Mouse (Mus musculus): Measurements from ENCODE around the gene Baz2a. TPM values are rescaled to one million over a fixed set of nuclear protein-coding genes. Genes with fewer than 3 reads are reported as not detected.
"Not testable (repeated sequence)": the region's sequence is repeated elsewhere in the genome, so short reads cannot be mapped to it uniquely, and the experiment has no call there.

The Baz2a gene
- polyA plus RNA-seq, 1 experiment from 2014 or later: 17.2 TPM

DNA sequence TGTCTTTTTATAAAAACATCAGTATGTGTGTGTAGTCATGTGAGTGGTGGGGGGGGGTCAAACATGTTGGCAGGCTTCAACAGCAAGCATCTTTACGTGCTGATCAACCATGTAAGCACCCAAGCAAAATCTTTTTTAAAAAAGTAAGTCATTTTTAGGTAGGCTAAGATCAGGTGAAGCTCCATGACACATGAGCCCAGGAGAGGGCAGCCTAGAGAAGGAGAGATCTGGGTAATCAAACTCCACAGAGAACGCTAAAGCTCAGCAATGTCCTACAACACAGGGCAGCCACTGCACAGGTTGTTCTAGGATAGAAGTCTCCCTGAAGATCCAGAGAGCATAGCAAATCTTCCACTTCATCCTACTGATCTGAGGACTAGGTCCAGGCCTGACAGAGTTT lies 50.8 kb downstream of the Baz2a start:
- Histone ChIP-seq H3K27ac (replicated peaks in 1 of 2; ENCODE audit: control insufficient read depth in 1 of 2, insufficient read depth in 1 of 2, low read depth in 2 of 2, low read length in 2 of 2) (no peak overlapping the region), H3K27me3 (ENCODE audit: control insufficient read depth, insufficient read depth, low read length) (no peaks in the 10 kb centered on the region), H3K9me3 (ENCODE audit: control insufficient read depth, low read length) (no peaks in the 10 kb centered on the region), H3K9ac (ENCODE audit: low read length) (no peak overlapping the region), H3K4me3 (ENCODE audit: control insufficient read depth in 1 of 2, insufficient read depth in 1 of 2, low read depth in 1 of 2, low read length in 2 of 2) (no peak overlapping the region), H3K36me3 (ENCODE audit: control insufficient read depth, insufficient read depth, low read length) (peaks cover 83% of the 10 kb centered on the region), H3K4me2 (ENCODE audit: low read length) (no peak overlapping the region), H3K4me1 (ENCODE audit: control insufficient read depth in 2 of 2, insufficient read depth in 2 of 2, low read length in 2 of 2) (no peaks in the 10 kb centered on the region)
- no peak for ATAC-seq (ENCODE audit: insufficient number of reproducible peaks, insufficient read depth, low FRiP score, low read depth)
- 60% methylated on average over 2 of the region's 2 CpGs for WGBS

DNA sequence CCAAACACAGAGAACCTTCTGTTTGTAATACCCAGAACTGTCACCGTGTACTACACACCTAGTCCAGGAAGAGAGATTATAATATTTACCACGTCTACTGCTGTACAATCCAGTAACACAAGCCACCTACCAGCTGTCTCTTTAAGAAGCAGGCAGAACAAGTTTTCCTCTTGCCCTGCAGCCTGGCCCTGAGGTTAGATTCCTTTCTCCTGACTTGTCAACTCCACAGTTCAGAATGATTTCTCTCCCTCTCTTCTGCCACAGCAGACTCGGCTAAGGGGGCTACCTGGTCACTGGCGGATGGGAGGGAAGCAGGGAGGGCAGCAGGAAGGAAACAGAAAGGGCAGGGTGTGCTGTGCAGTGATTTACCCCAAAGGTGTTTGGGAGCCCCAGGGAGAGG lies 52.3 kb downstream of the Baz2a start:
- WGBS: 71% methylated on average over 4 of the region's 4 CpGs
- no peak for ATAC-seq (ENCODE audit: insufficient number of reproducible peaks, insufficient read depth, low FRiP score, low read depth)

DNA sequence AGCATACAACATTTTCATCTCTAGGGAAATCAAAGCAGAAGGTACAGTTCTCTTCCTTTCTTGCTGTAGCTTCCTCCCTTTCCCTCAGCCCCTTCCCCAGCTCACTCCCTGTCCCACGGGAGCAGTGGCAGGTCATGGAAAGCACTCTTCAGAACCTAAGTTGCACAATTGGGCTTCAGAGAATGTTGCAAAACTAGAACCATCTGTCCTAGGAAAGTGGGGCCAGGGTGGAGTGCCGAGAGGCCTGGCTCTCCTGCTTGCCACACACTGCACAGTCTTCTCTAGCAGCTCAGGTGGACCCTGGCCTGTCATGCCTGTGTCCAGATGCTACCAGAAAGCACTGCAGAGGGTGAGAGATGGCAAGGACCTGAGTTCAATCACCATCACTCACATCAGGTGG lies 53.6 kb downstream of the Baz2a start:
- no peak overlapping the region for H3K27ac ChIP-seq (replicated peaks in 1 of 2; ENCODE audit: control insufficient read depth in 1 of 2, insufficient read depth in 1 of 2, low read depth in 2 of 2, low read length in 2 of 2)
- no peak overlapping the region for H3K9ac ChIP-seq (ENCODE audit: low read length)
- peaks cover 69% of the 10 kb centered on the region for H3K36me3 ChIP-seq (ENCODE audit: control insufficient read depth, insufficient read depth, low read length)
- no peak overlapping the region for H3K4me2 ChIP-seq (ENCODE audit: low read length)
- 77% methylated on average over 2 of the region's 2 CpGs for WGBS
- no peak for ATAC-seq (ENCODE audit: insufficient number of reproducible peaks, insufficient read depth, low FRiP score, low read depth)
- peaks cover 5% of the 10 kb centered on the region in 2 experiments for H3K4me1 ChIP-seq (ENCODE audit: control insufficient read depth in 2 of 2, insufficient read depth in 2 of 2, low read length in 2 of 2)
- no peaks in the 10 kb centered on the region for H3K9me3 ChIP-seq (ENCODE audit: control insufficient read depth, low read length)
- H3K4me3 ChIP-seq (ENCODE audit: control insufficient read depth in 1 of 2, insufficient read depth in 1 of 2, low read depth in 1 of 2, low read length in 2 of 2): no peak overlapping the region
- H3K27me3 ChIP-seq (ENCODE audit: control insufficient read depth, insufficient read depth, low read length): no peaks in the 10 kb centered on the region

More for the DNA sequence above, 52.3 kb downstream of the Baz2a start:
- Histone ChIP-seq H3K4me1 (ENCODE audit: control insufficient read depth in 2 of 2, insufficient read depth in 2 of 2, low read length in 2 of 2) (no peaks in the 10 kb centered on the region), H3K27ac (replicated peaks in 1 of 2; ENCODE audit: control insufficient read depth in 1 of 2, insufficient read depth in 1 of 2, low read depth in 2 of 2, low read length in 2 of 2) (no peak overlapping the region), H3K4me2 (ENCODE audit: low read length) (no peak overlapping the region), H3K27me3 (ENCODE audit: control insufficient read depth, insufficient read depth, low read length) (no peaks in the 10 kb centered on the region), H3K9me3 (ENCODE audit: control insufficient read depth, low read length) (no peaks in the 10 kb centered on the region), H3K36me3 (ENCODE audit: control insufficient read depth, insufficient read depth, low read length) (peaks cover 77% of the 10 kb centered on the region), H3K9ac (ENCODE audit: low read length) (no peak overlapping the region), H3K4me3 (ENCODE audit: control insufficient read depth in 1 of 2, insufficient read depth in 1 of 2, low read depth in 1 of 2, low read length in 2 of 2) (no peak overlapping the region)

DNA sequence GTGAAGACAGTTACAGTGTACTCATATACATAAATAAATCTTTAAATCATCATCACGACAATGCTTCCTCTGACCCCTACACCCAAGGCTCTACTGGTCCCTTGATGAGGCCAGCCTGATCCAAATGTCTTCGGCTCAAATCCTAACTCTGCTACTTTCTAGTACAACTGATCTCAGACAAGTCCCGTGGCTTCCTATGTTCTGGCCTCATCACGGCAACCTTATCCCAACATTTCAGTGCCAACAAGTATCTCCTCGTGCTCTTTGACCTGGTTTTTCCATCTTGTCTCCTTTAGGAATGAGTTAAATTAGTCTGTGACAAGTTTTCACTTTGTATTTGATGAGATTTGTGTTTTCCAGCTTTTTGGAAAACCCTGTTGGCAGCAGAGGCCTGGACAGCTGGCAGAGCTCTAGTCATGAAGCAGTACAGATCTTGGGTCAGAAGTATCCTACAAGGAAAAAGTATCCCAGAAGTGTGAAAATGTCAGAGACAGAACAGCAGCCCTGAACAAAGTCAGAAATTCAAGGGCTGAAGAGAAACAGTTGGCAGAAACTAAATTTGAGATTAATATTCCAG lies 57.5 kb downstream of the Baz2a start:
- Histone ChIP-seq H3K27me3 (ENCODE audit: control insufficient read depth, insufficient read depth, low read length) (no peaks in the 10 kb centered on the region), H3K36me3 (ENCODE audit: control insufficient read depth, insufficient read depth, low read length) (peaks cover 43% of the 10 kb centered on the region), H3K4me2 (ENCODE audit: low read length) (peak overlapping the region; percentile 39), H3K4me1 (ENCODE audit: control insufficient read depth in 2 of 2, insufficient read depth in 2 of 2, low read length in 2 of 2) (peaks cover 12 to 27% of the 10 kb centered on the region in 2 experiments), H3K9ac (ENCODE audit: low read length) (peak overlapping the region; percentile 59; the same call in 1 of the 2 replicates), H3K9me3 (ENCODE audit: control insufficient read depth, low read length) (no peaks in the 10 kb centered on the region), H3K27ac (replicated peaks in 1 of 2; ENCODE audit: control insufficient read depth in 1 of 2, insufficient read depth in 1 of 2, low read depth in 2 of 2, low read length in 2 of 2) (peak overlapping the region; percentile 81 to 90; a peak in 3 of 4 replicates), H3K4me3 (ENCODE audit: control insufficient read depth in 1 of 2, insufficient read depth in 1 of 2, low read depth in 1 of 2, low read length in 2 of 2) (no peak overlapping the region)
- WGBS: 80% methylated on average over 5 of the region's 5 CpGs
- ATAC-seq (ENCODE audit: insufficient number of reproducible peaks, insufficient read depth, low FRiP score, low read depth): no peak

DNA sequence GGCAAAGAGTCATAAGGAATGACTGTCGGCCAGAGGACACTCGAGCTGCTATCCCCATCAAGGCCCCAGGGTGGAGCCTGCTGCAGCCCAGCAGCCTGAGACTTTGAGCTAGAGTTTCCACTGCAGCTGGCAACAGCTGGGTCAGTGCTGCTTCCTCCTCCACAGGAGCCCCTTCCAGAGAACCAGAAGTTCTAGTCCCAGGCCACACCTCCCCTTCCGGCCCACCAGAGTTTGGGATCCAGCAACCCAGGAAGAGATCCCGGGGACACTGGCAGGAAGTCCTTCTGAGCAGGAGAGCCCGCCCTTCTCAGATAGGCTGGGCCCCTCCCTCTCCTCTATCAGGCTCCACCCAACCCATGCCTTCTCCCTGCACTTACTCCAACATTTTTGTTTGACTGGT lies 58.2 kb downstream of the Baz2a start:
- peak overlapping the region; percentile 81 to 90 for H3K27ac ChIP-seq (replicated peaks in 1 of 2; ENCODE audit: control insufficient read depth in 1 of 2, insufficient read depth in 1 of 2, low read depth in 2 of 2, low read length in 2 of 2)
- peak overlapping the region; percentile 39 for H3K4me2 ChIP-seq (ENCODE audit: low read length)
- H3K4me1 ChIP-seq (ENCODE audit: control insufficient read depth in 2 of 2, insufficient read depth in 2 of 2, low read length in 2 of 2): peaks cover 15 to 34% of the 10 kb centered on the region in 2 experiments
- 0 out of 4 replicates have a peak overlapping the region, but pooled peaks of 1 of the 2 experiments have one; percentile 0 for H3K4me3 ChIP-seq (ENCODE audit: control insufficient read depth in 1 of 2, insufficient read depth in 1 of 2, low read depth in 1 of 2, low read length in 2 of 2)
- WGBS: 9% methylated on average over 5 of the region's 5 CpGs
- ATAC-seq (ENCODE audit: insufficient number of reproducible peaks, insufficient read depth, low FRiP score, low read depth): peak; percentile 84
- peaks cover 36% of the 10 kb centered on the region for H3K36me3 ChIP-seq (ENCODE audit: control insufficient read depth, insufficient read depth, low read length)
- no peaks in the 10 kb centered on the region for H3K27me3 ChIP-seq (ENCODE audit: control insufficient read depth, insufficient read depth, low read length)
- peak overlapping the region; percentile 59; the same call in 1 of the 2 replicates for H3K9ac ChIP-seq (ENCODE audit: low read length)
- no peaks in the 10 kb centered on the region for H3K9me3 ChIP-seq (ENCODE audit: control insufficient read depth, low read length)

DNA sequence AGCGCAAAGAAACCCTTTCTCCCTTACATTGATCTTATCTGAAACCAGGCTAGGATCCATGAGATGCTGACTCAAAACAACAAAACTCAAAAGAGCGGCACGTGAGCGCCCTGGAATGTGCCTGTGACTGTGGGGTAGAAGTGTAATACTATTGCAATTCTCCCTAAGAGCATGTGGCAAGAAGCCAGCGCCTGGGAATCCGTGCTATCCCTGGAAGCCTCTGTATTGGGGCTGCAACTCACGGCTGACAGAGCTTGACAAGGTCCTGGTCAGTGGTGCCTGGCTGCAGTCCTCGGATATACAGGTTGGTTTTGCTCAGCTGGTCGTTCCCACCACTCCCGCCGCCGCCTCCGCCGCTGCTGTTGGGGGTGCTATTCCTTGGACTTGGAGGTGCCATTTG lies 59.6 kb downstream of the Baz2a start:
- Histone ChIP-seq H3K36me3 (ENCODE audit: control insufficient read depth, insufficient read depth, low read length) (peaks cover 23% of the 10 kb centered on the region), H3K4me1 (ENCODE audit: control insufficient read depth in 2 of 2, insufficient read depth in 2 of 2, low read length in 2 of 2) (peaks cover 15 to 36% of the 10 kb centered on the region in 2 experiments), H3K9ac (ENCODE audit: low read length) (peak overlapping the region; percentile 49; the same call in 1 of the 2 replicates), H3K4me2 (ENCODE audit: low read length) (peak overlapping the region; percentile 55), H3K9me3 (ENCODE audit: control insufficient read depth, low read length) (no peaks in the 10 kb centered on the region), H3K27ac (replicated peaks in 1 of 2; ENCODE audit: control insufficient read depth in 1 of 2, insufficient read depth in 1 of 2, low read depth in 2 of 2, low read length in 2 of 2) (peak overlapping the region; percentile 82 to 90), H3K4me3 (ENCODE audit: control insufficient read depth in 1 of 2, insufficient read depth in 1 of 2, low read depth in 1 of 2, low read length in 2 of 2) (peak overlapping the region in 1 of 2 experiments; percentile 18; a peak in 2 of 4 replicates), H3K27me3 (ENCODE audit: control insufficient read depth, insufficient read depth, low read length) (no peaks in the 10 kb centered on the region)
- WGBS: 27% methylated on average over 14 of the region's 14 CpGs
- no peak; the same call in 1 of the 2 replicates for ATAC-seq (ENCODE audit: insufficient number of reproducible peaks, insufficient read depth, low FRiP score, low read depth)

DNA sequence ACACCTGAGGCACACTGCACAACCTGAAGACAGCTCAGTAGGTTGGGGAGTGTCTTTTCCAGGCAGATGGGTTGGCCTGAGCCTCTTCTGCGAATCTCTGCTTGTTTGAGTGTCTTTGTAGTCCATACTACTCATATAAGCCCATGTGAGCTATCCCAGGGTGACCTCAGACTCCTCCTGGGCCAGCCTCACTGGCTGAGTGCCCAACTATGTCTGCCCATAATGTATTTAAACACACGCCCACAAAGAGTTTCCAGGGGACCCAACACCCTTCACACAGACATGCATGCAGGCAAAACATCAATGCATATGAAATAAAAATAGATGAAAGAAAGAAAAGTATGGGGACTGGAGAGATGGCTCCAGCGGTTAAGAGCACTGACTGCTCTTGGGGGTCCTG lies 62.6 kb downstream of the Baz2a start:
- no peaks in the 10 kb centered on the region for H3K9me3 ChIP-seq (ENCODE audit: control insufficient read depth, low read length)
- no peak overlapping the region for H3K9ac ChIP-seq (ENCODE audit: low read length)
- peaks cover 12% of the 10 kb centered on the region for H3K36me3 ChIP-seq (ENCODE audit: control insufficient read depth, insufficient read depth, low read length)
- WGBS: 49% methylated on average over 3 of the region's 3 CpGs
- ATAC-seq (ENCODE audit: insufficient number of reproducible peaks, insufficient read depth, low FRiP score, low read depth): no peak
- no peak overlapping the region for H3K4me3 ChIP-seq (ENCODE audit: control insufficient read depth in 1 of 2, insufficient read depth in 1 of 2, low read depth in 1 of 2, low read length in 2 of 2)
- H3K4me2 ChIP-seq (ENCODE audit: low read length): no peak overlapping the region
- H3K27ac ChIP-seq (replicated peaks in 1 of 2; ENCODE audit: control insufficient read depth in 1 of 2, insufficient read depth in 1 of 2, low read depth in 2 of 2, low read length in 2 of 2): no peak overlapping the region; a peak in 1 of 4 replicates
- peaks cover 15 to 36% of the 10 kb centered on the region in 2 experiments for H3K4me1 ChIP-seq (ENCODE audit: control insufficient read depth in 2 of 2, insufficient read depth in 2 of 2, low read length in 2 of 2)
- no peaks in the 10 kb centered on the region for H3K27me3 ChIP-seq (ENCODE audit: control insufficient read depth, insufficient read depth, low read length)

DNA sequence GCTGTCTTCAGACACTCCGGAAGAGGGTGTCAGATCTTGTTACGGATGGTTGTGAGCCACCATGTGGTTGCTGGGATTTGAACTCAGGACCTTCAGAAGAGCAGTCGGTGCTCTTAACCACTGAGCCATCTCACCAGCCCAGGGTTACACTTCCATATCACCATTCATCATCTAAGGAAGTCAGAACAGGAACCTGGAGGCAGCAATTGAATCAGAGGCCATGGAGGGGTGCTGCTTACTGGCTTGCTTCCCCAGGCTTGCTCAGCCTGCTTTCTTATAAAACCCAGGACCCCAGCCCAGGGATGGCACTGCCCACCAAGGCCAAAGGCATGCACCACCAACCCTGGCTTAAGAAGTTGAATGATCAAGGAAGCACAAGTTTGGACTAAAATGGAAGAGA lies 74.3 kb downstream of the Baz2a start:
- not testable (repeated sequence) for ATAC-seq (ENCODE audit: insufficient number of reproducible peaks, insufficient read depth, low FRiP score, low read depth)

More for the DNA sequence above, 74.3 kb downstream of the Baz2a start:
- WGBS: 83% methylated on average over 2 of the region's 3 CpGs
- H3K4me3 ChIP-seq (ENCODE audit: control insufficient read depth in 1 of 2, insufficient read depth in 1 of 2, low read depth in 1 of 2, low read length in 2 of 2); H3K4me2 ChIP-seq (ENCODE audit: low read length); H3K27me3 ChIP-seq (ENCODE audit: control insufficient read depth, insufficient read depth, low read length); H3K9ac ChIP-seq (ENCODE audit: low read length); H3K9me3 ChIP-seq (ENCODE audit: control insufficient read depth, low read length); H3K27ac ChIP-seq (replicated peaks in 1 of 2; ENCODE audit: control insufficient read depth in 1 of 2, insufficient read depth in 1 of 2, low read depth in 2 of 2, low read length in 2 of 2): not testable (repeated sequence)
- H3K4me1 ChIP-seq (ENCODE audit: control insufficient read depth in 2 of 2, insufficient read depth in 2 of 2, low read length in 2 of 2): peaks cover 0 to 16% of the 10 kb centered on the region in 2 experiments; a peak in 3 of 4 replicates
- H3K36me3 ChIP-seq (ENCODE audit: control insufficient read depth, insufficient read depth, low read length): peaks cover 13% of the 10 kb centered on the region
